Mouse (Mus musculus) embryonic stem cell, embryonic (primary cell): ENCODE data around the gene Ddx18.

Source experiments
- CTCF ChIA-PET, 4 experiments: fragments of 300-600 bp in 2 of 4; fragments of 350-600 bp in 2 of 4; sonication (Branson Sonifier 250); formaldehyde crosslinking; loops; one replicate each; lab custom pipeline; 2022; ENCODE audit warnings: inconsistent platforms in 2 of 4; lab: Charles Lee
- POLR2A ChIA-PET, 4 experiments: fragments of 300-600 bp in 2 of 4; fragments of 350-600 bp in 2 of 4; sonication (Branson Sonifier 250); formaldehyde crosslinking; loops; one replicate each; lab custom pipeline; 2022; ENCODE audit warnings: antibody characterized with exemption in 4 of 4, inconsistent platforms in 1 of 4; lab: Charles Lee

The Ddx18 gene

DNA sequence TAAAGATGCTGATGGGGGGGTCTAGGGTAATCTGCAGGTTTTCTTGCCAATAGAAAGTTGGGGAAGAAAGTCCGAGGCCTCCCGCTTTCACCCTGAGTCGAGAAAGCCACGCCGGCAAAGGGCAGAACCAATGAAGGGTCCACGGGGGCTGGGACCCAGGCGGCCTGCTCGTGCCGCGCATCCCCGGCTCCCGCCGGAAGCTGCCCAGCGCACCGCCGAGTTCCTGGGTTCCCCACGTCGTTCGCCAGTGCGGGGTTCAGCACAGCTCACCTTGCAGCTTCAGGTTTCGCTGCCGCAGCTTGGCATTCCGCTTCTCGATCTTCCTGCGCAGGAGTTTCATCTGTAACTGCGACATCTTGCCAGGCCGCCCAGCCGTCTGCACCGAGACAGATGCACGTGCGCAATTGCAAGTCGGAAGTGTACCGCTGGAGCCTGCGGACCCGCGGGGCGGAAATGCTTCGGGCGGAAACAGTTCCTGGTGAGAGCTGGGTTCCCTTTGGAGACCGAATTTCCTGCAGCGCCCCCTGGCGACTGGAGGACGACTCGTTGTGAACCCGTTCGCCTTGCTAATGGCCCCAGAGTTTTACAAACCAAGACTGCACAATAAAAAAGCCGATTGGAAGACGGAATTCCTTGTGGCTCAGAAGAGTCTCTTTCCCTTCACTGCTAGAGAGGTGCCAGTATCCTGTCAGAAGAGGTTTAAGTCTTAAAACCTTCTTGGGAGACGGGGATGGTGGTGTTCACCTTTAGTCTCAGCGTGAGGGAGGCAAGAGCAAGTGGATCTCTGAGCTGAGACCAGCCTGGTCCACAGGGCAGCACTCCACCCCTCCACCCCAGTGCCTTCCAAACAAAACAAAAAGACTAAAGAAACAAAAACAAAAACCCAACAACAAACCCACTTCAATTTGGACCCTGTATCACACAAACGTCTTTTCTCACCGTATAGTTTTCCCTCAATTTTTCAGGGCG, at the start of gene Ddx18:
Ddx18 (minus strand) TSS at position 469 of the 969 bp plus-strand sequence.
- ChIA-PET POLR2A (interaction anchor here in 3 of 4 experiments (0.6 to 3.6 kb wide), 14 partner anchors 9 to 240 kb away, joined by 3 to 25 read pairs (median 4); no protein-coding TSS in a partner anchor), CTCF (interaction anchor here in 3 of 4 experiments (0.6 to 1.6 kb wide), 9 partner anchors 12 to 265 kb away, joined by 3 to 5 read pairs (median 3); no protein-coding TSS in a partner anchor)

DNA sequence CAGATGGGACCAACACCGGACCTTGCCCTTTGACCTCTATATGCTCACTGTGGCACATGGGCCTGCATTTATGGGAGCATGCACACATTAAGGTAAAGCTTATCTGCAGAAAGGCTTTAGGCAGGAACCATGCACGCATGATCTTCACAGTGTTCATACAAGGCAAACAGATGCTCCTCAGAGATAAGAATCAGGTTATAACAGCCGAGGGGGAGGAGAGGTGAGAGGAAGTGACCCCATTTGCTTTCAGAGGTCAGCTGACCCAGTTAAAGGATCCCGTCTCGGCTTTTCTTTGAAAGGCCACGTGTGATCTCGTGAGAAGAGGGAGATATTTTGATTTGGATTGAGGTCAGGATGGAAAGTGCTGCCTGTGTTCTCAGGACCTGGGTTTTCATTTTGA, 40.2 kb upstream of the Ddx18 start:
- ChIA-PET CTCF (no interaction called here), POLR2A (no interaction called here)

DNA sequence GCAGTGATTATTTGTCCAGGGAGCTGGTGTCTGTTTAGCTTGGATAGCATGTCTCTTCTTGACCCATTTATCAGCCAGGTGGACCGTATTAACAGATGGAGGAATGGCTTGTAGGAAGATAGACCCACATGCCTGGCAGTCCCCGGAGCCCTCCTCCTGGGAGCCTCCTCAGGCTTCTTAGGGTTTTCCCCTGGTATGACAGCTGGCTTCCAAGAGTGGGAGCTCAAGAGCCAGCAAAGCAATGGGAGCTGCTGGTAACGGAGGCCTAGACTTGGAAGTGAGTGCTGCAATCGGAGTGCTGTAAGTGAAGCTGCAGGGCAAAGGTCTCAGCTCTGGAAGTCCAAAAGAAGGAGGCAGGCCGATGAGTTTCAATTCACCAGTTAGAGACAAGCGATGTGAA, 37.3 kb upstream of the Ddx18 start:
- CTCF ChIA-PET = interaction anchor here in 1 of 4 experiments (1.1 kb wide), 1 partner anchor 8 kb away, joined by 3 read pairs; no protein-coding TSS in a partner anchor
- POLR2A ChIA-PET = interaction anchor here in 1 of 4 experiments (1.0 kb wide), 1 partner anchor 38 kb away, joined by 4 read pairs; the partner anchor contains the start of gene Ddx18

DNA sequence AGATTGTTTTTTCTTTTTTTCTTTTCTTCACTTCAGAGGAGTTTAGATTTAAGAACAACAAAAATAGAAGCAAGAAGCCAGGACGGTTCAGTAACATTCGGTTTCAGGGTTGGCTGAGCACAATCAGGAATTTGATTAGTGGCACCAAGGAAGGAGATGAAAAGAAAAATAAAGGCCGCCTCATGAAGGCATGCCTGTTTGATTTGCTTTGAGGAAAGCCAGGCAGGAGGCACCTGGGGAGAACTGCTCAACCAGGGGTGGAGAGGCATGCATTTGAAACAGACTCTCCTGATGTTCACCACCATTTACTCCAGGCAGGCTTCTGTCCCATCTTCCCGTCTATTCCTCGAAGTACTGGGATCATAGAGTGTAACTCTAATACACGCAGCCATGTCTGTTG, 34.1 kb upstream of the Ddx18 start:
- POLR2A ChIA-PET = no interaction called here
- CTCF ChIA-PET = no interaction called here

DNA sequence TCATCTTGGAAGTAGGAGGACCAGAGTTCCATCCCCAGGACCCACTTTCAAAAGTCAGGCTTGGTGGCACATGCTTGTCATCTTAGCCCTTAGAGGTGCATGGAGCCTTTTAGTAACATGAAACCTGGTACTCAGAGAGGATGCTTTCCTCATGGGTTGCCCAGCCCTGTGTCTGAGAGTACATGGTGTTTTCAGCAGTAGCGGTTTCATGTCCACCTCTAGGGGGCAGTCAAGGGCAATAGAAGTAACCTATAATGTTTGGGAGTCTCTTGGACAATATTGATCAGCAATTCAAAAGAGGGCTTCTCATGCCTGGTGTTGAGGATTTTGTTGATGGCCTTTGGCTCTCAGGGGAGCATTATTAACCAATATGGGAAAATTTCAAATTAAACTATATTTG, 33.3 kb upstream of the Ddx18 start:
- POLR2A ChIA-PET = no interaction called here

DNA sequence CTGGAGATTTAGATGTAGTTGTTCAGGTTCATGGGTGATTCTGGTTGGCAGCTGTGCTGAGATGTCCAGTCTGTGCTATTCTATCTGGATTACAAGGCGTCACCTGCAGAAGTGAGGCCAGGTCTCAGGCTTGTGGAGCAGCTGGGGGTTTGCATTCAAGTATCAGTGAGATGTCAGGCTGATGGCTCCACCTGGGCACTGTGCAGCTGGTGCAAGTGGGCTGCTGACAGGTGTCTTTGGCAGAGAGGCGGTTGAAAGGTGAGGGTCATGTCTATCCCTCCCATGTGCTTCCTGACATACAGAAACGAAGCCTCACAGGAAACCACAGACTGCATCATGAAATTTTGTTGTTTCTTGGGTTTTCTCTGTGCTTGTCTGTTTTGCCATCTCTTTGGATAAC, 30.6 kb upstream of the Ddx18 start:
- POLR2A ChIA-PET = interaction anchor here in 1 of 4 experiments (0.7 kb wide), 1 partner anchor 101 kb away, joined by 3 read pairs; no protein-coding TSS in a partner anchor
- CTCF ChIA-PET = interaction anchor here in 1 of 4 experiments (0.7 kb wide), 1 partner anchor 14 kb away, joined by 5 read pairs; no protein-coding TSS in a partner anchor

More for the DNA sequence above, 33.3 kb upstream of the Ddx18 start:
- CTCF ChIA-PET = no interaction called here

DNA sequence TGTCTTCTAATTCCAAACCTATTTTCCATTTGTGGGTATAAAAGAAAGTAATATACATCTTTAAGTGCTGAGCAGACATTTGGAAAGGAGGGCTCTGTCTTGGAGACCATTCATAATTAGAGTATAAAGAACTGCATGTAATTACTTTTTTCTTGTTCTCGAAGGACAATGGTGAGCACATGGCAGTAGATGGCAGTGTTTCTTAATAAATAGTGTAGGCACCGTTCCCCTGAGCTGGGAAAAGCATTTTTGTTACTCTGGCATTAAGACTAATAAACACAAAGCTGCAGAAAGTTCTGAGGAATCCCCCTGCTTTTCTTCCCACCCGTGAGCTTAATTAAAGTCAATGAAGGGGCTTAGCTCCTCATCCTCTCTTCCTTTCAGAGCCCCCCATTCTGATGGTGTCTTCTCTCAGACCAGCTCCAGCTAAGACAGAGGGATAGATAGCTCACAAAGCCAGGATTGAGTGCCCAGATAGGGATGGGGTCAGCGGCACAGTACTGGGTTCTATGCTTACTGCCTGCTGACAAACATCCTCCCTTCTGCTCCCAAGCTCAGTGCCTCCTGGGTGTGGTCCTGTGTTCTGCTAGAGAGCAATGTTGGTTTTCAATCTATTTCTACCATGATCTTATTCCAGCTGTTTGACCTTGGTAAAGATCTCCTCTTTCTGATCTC, 29.3 kb upstream of the Ddx18 start:
- POLR2A ChIA-PET = interaction anchor here in 2 of 4 experiments (0.5 to 0.9 kb wide), 4 partner anchors 29 to 489 kb away, joined by 3 to 5 read pairs (median 3); partner anchors contain the start of gene Ddx18 (in 1 of the 2)
- CTCF ChIA-PET = interaction anchor here in 1 of 4 experiments (0.8 to 1.1 kb wide), 2 partner anchors 8 to 410 kb away, joined by 3 read pairs; no protein-coding TSS in a partner anchor

DNA sequence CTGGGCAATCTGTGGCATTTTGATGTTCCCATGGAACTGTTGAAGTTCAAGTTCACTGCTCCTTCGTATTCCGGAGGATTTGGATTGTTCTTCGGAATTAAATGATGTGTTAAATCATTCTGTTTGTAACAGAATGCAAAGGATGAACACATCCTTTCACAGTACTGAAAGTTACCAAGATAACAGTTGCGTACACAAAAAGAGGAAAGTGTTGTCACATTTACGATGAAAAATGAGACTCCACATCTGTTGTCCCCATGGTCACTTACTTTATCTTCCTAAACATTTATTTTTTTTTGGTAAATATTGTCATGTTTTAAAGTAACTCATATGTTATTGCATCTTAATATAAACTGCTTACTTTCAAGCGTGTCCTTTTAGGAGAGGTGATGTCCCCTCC, 17.0 kb upstream of the Ddx18 start:
- POLR2A ChIA-PET = no interaction called here
- CTCF ChIA-PET = interaction anchor here in 3 of 4 experiments (0.6 to 1.2 kb wide), 4 partner anchors 20 to 335 kb away, joined by 3 to 6 read pairs (median 4); no protein-coding TSS in a partner anchor

DNA sequence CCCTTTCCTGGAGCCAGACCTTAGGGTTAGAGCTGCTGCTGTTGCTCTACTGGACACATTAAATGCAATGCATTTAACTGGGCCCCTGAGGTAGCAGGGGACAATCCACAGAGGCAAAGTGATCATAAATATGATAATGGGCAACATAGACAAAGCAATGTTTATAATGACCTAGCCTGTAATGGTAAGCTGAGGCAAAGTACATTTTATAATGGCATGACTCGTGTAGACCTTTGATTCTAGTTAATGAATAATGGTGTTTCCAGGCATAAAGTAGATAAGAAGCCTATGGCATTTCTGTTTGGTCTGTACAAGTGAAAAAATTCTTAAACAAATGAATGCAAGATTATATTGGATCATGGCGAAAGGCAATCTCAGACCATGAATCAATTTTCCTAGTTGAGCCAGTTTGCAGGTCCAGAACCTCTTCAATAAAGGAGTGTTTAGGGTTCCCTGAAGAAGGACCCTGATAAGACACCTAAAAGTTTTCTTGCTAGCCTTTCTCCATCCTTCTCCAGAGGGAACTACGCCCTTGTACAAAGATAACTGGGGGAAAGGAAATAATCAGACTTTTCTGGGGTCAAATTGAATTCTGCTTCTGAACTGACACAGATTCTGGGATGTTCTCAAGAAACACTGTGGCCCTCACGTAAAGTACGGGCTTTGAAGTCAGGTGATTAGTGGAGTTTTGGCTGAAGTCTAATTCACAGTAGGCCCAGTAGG, 13.5 kb upstream of the Ddx18 start:
- ChIA-PET POLR2A (no interaction called here), CTCF (no interaction called here)

DNA sequence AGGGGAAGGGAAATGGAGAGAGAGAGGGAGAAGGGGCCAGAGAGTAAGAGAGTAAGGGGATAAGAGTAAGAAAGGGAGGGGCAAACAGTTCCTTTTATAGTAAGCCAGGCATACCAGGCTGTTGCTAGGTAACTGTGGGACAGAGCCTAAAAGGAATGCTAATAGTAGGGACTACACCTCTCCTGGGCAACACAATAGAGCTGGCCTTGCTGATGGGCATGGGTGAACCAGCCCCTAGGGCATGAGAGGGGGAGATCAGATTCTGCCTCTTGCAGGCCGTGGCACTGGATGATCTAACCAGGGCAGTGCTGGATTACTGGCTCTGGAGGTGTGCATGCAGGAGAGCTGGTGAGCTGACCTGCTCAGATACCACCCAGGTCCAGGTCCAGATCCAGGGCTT, 9.7 kb upstream of the Ddx18 start:
- CTCF ChIA-PET = no interaction called here
- POLR2A ChIA-PET = interaction anchor here in 1 of 4 experiments (0.7 kb wide), 1 partner anchor 48 kb away, joined by 3 read pairs; no protein-coding TSS in a partner anchor

DNA sequence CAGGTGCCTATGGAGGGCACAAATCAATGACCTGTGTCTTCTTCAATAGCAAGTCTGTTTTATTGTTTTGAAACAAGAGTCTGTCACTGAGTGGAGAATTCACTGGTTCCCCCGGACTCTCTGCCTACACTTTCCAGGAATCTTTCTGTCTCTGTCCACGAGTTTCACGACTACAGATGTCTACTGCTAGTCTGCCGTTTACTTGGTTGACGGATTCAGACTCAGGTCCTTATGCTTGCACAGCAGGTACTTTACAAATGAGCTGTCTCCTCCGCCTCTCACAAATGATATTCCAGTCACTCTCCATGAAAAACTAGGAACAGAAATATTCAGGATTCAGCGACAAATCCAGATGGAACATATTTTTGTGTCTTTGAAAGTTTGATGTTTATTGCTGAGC, 2.7 kb upstream of the Ddx18 start:
- ChIA-PET POLR2A (interaction anchor here in 1 of 4 experiments (1.1 kb wide), 1 partner anchor 9 kb away, joined by 3 read pairs; no protein-coding TSS in a partner anchor), CTCF (interaction anchor here in 1 of 4 experiments (0.6 kb wide), 1 partner anchor 159 kb away, joined by 8 read pairs; no protein-coding TSS in a partner anchor)

DNA sequence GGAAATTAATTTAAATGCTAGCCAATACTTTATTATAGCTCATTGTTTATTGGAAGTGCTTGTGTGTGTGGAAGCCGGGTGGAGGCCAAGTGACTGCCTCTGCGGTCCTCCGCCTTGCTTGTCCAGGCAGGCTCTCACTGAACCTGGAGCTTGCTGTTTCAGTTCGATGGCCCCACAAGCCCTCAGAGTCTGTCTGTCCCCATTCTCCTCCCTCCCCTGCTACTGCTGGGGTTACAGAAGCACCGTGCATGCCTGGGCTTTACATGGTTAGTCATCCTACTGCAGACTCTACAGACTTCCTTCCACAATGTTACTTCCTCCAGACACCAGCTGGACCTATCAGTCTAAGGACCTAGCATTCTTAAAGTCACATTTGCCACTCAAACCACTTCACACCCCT, 9.9 kb downstream of the Ddx18 start:
- ChIA-PET CTCF (no interaction called here), POLR2A (interaction anchor here in 1 of 4 experiments (2.0 to 2.6 kb wide), 2 partner anchors 9 to 10 kb away, joined by 5 to 18 read pairs; partner anchors contain the start of gene Ddx18)

DNA sequence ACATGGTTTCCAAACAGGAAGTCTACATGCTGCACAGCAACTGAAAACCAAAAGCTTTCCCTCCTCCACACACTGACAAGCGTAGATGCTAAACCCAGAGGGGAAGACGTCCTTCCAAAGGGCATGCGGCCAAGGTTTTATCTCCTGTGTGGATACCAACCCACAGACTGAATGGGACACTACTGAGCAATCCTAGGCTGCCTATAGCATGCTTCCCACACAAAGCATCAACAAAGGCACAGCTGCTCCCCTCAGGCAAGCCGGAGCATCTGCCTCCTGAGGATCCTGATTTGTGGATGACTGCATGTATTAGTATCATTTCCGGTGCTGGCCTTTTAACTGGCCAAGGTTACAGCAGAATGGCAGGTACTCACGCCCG, 16.3 kb downstream of the Ddx18 start:
- CTCF ChIA-PET = interaction anchor here in 2 of 4 experiments (0.7 to 1.9 kb wide), 3 partner anchors 91 to 340 kb away, joined by 3 to 8 read pairs (median 4); no protein-coding TSS in a partner anchor
- POLR2A ChIA-PET = interaction anchor here in 2 of 4 experiments (1.0 to 5.0 kb wide), 5 partner anchors 12 to 40 kb away, joined by 3 to 25 read pairs (median 4); partner anchors contain the start of genes Ddx18 (in 2 of the 2) and Htr5b (in 1 of the 2)

DNA sequence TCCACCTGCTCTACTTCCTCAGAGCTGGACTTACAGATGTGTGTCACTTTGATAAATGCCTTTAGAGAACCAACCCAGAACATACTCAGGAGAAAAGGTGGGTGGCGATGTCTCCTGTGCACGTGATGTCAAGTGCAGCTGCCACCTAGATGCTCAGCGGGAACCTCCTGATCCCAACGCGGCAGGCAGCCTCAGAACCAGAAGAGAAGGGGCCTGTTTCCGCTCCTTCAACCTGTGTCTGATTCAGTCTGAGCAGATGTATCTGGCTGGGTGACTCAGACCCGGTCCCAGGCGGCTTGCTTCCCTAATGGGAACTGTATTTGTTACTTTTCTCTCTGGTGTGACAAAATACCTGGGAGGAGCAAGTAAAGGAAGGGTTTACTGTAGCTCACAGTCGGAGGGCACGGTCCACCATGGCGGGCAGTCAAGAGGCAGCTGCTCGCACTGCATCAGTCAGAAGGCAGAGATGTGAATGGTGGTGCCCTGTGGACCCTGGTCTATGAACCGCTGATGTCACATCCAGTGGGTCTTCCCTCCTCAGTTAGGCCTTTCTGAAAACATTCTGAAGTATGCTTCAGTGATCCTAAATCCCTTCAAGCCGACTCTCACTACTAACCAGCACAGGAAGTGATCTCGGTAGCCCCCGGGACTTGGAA, 16.9 kb downstream of the Ddx18 start:
- ChIA-PET POLR2A (interaction anchor here in 3 of 4 experiments (0.5 to 5.0 kb wide), 9 partner anchors 9 to 110 kb away, joined by 3 to 25 read pairs (median 3); partner anchors contain the start of genes Ddx18 (in 2 of the 3) and Htr5b (in 1 of the 3)), CTCF (interaction anchor here in 2 of 4 experiments (1.5 to 2.8 kb wide), 4 partner anchors 17 to 110 kb away, joined by 3 to 21 read pairs (median 6); partner anchors contain the start of gene Ddx18 (in 1 of the 2))

DNA sequence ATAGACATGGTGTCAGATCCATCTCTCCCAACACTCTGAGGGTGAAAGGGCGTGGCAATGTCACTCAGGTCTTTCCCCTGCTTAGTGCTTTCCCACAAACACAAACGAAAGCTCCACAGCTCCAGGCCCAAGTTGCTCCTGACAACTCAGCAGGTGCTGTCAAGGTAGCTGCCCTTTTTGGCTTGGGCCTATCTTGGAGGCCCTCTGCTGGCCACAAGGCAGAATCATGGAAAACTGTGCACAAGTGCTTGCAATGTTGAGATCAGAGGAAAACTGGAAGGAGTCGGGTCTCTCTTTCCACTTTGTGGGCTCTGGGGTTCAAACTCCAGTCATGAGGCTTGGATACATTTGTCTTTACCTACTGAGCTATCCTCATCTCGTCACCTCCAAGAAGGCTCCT, 18.3 kb downstream of the Ddx18 start:
- ChIA-PET POLR2A (interaction anchor here in 3 of 4 experiments (0.5 to 5.0 kb wide), 10 partner anchors 9 to 94 kb away, joined by 3 to 25 read pairs (median 6); partner anchors contain the start of genes Ddx18 (in 2 of the 3) and Htr5b (in 1 of the 3)), CTCF (interaction anchor here (0.5 to 2.8 kb wide), 25 partner anchors 10 to 359 kb away, joined by 3 to 21 read pairs (median 4); partner anchors contain the start of genes Ddx18 (in 2 of the 4) and Htr5b (in 1 of the 4))

DNA sequence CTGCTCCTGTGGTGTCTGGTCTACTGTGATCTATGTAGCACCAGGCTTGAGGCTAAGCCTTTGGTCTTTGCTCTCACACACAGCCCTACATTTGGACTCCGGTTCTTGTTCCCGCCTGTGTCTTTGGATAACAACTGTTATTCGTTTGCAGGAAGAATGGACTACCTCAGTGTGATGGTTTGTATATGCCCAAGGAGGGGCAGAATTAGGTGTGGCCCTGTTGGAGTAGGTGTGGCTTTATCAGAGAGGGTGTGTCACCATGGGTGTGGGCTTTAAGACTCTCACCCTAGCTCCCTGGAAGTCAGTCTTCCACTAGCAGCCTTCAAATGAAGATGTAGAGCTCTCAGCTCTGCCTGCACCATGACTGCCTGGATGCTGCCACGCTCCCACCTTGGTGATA, 19.1 kb downstream of the Ddx18 start:
- CTCF ChIA-PET = interaction anchor here in 3 of 4 experiments (0.6 to 2.8 kb wide), 9 partner anchors 14 to 299 kb away, joined by 3 to 21 read pairs (median 5); partner anchors contain the start of gene Htr5b (in 1 of the 3)
- POLR2A ChIA-PET = interaction anchor here in 2 of 4 experiments (1.1 to 5.0 kb wide), 3 partner anchors 18 to 93 kb away, joined by 3 to 25 read pairs (median 5); partner anchors contain the start of gene Ddx18 (in 1 of the 2)
